Mouse (Mus musculus): Measurements from ENCODE around the gene Mindy4b-ps.

The Mindy4b-ps gene

DNA sequence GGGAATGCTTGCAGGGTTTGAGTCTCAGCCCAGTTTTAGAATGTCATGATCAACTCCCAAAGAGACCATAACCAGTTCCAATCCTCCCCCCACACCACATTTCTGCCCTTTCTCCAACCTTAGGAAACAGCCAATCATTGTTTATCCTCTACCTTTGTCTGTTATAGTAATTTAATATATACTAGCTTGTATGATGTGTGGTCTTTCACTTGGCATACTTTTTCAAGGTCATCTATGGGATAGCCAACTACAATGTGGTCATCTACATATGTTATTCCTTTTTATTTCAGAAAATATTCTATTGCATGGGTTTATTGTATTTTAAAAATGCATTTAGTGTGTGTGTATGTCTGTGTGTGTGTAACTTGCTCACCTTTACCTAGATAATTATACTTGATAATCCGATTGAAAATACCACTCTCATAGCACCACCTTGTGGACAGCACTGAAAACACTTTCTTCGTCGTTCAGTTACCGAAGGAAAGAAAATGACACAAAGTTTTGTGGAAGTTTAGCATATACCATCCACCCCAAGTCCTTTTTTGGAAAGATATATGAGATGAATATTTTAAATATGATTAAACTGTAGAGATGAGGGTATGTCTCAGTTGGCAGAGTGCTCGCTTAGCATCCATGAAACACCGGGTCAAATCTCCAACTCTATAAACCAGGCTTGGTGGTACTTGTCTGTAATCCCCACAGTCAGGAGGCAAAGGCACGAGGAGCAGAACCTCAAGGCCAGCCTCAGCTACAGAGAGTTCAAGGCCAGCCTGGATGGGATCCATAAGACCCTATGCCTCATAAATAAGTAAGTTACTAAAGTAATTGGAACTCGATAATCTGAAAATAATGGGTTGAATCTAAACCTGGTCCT lies 37.7 kb downstream of the Mindy4b-ps start:
- no peak for DNase-seq (ENCODE audit: low spot score)

DNA sequence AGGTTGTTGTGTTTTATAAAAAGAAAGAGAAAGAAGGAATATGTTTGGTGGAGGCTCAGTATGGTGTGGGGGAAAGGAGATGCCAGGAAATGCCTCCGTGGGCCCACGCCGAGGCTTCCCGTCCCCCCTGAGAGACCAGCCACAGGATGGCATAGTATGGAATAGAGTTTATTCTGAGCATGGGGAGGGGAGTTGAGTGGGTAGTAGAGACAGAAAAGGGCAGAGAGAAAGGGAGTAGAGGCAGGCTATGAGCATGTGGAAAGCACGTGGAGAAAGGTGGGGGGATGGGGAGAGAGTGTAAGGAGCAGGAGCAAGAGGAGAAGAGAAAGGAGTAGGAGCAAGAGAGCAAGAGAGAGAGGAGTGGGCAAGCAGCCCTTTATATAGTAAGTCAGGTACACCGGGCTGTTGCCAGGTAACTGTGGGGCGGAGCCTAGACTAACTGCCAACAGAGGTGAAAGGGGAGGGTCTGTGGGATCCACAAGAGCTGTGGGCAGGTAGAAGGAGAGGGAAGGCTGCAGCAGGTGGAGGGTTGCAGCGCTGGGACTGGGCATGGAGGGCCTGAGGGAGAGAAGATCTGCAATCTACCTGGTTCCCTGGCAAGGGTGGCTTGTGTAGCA lies 38.4 kb downstream of the Mindy4b-ps start:
- no peak for DNase-seq (ENCODE audit: low spot score)

DNA sequence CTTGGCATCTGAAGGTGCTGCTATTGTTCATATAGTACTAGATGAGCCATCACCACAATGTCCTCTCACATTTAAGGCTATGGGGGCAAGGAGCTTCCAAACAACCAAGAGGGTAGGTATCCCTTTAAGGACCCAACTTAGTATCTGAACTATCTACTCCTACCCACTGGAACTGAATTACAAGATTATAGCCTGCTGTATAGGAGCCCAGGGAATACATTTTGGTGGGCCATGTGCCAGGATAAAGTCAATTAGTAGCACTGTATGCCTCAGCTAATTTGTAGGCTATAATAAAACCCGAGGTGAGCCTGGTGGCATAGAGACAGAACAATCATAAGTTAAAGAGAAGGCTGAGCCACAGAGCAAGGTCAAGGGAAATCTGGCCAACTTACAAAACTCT lies 65.7 kb downstream of the Mindy4b-ps start:
- no peak for DNase-seq (ENCODE audit: low spot score)

DNA sequence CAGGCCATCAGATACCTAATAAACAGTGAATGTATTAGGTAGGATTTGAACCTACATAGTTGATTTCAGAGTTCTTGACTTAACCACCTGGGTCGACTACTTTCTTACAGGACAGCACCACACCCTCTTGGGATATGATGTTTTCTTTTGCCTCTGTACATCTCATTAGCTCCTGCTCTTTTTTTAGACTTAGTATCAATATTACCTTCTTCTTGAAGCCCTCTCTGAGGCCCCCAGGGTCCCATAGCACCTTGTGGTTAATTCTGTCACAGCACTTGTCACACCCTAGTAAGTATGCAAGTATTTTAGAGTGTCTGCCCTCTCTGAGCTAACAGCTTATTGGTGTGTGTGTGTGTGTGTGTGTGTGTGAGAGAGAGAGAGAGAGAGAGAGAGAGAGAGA lies 66.3 kb downstream of the Mindy4b-ps start:
- DNase-seq (ENCODE audit: low spot score): no peak

DNA sequence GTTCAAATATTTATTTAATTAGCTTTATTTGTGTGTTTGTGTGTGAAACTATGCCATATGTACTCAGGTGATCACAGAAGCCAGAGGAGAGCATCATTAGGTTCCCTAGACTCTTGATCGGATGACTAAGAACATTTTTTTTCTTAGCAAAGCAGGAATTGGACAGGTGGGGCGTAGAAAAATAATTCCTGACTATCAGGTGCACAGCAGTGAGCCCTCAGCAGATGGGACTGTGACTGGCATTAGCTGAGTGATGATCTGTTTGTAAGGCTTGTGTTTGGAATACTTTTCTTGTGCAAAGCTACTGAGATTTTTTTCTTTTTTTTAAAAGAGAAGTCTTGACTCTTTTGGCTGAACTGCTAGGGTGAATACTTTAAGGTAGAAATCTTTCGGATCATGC lies 67.8 kb downstream of the Mindy4b-ps start:
- no peak for DNase-seq (ENCODE audit: low spot score)

DNA sequence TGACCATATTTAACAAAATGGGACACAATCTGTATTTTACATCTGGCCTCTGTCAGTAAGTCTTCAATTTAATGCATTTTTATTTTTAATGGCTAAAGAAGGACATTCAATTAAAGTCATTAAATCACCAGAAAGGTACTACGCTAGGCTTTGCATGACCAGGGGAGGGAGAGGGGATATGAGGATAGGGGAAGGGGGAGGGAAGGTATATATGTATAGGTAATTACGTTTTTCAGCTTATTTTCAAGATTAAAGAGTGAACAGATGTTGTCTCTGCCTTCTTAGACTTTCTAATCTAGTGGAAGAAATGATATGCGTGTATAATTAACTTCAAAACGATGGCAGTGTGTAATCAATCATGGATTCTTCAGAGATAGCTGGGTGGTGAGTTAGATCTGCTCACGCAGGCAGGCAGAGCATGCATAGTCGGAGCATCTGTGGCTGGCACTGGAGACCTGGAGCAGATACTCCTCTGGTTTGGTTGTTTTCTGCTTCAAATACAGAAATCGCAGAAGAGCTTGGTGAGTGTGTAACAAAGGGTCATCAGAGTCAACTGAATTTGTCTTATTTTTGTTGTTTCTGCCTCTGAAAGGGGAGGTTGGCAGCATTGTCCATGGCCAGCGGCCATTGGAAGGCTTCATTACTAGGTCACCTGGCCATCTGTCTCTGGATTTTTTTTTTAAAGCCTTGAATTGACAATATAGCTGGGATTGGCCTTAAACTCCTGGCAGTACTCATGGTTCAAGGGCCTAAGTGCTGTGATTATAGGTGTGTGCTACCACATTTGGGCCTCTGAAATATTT lies 70.1 kb downstream of the Mindy4b-ps start:
- no peak for DNase-seq (ENCODE audit: low spot score)

DNA sequence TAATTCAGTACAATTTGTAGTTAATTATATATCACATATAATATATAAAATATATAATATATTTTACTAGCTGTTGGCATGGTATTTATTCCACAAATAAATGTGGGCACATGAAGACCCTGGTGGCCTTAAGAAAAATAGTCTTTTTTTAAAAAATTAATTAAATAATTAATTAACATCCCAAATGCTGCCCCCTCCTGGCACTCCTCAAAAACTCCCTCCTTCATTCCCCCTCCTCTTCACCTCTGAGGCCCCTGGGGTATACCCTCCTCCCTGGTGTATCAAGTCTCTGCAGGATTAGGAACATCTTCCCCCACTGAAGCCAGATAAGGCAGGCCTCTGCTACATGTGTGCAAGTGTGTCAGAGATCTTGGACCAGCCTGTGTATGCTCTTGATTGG lies 73.4 kb downstream of the Mindy4b-ps start:
- DNase-seq (ENCODE audit: low spot score): no peak

DNA sequence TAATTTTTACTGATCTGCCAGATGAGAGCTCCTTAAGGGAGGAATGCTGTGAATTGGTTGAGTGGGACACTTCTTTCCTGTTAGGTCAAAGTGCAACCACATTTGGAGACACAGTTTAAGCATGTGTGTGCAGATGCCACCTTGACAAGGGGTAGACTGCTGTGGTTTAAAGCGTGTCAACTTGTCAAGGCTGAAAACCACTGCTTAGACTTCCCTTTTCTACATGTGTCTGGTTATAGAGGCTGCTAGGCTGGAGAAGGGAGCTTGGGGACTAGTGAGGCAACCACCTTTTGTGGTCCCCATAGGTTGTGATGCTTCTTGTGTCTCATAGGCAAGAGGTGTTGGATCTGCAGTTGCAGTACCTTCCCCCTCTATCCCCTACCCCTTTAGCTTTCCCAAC lies 74.2 kb downstream of the Mindy4b-ps start:
- DNase-seq (ENCODE audit: low spot score): no peak

DNA sequence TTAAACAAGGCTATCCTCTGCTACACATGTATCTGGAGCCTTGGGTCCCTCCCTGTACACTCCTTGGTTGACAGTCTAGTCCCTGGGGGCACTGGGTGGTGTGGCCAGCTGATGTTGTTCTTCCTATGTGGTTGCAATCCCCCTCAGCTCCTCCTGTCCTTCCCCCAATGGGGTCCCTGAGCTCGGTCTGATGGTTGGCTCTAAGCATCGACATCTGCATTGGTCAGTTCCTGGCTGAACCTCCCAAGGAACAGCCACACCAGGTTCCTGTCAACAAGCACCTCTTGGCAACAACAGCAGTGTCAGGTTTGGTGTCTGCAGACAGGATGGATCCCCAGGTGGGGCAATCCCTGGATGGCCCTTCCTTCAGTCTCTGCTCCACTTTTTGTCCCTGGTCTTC lies 82.6 kb downstream of the Mindy4b-ps start:
- DNase-seq (ENCODE audit: low spot score): no peak
